Mouse (Mus musculus) kidney, adult 2 months (tissue): Measurements from ENCODE around the gene Spc24. TPM values are rescaled to one million over a fixed set of nuclear protein-coding genes. Genes with fewer than 3 reads are reported as not detected.

Experiments
- DNase-seq: peaks from one replicate; pipeline ENCODE4 v3.0.0; 2021
- H3K27ac ChIP-seq: fragments of 200-500 bp; 2 replicates; pipeline ENCODE4 v1.5.1; 2012; ENCODE audit warnings: low read depth, low read length, control low read depth, inconsistent platforms; ENCODE audit not compliant: insufficient read depth
- H3K27me3 ChIP-seq: fragments of 200-500 bp; replicated peaks from 2 replicates; pipeline ENCODE4 v1.6.1; 2012; ENCODE audit warnings: mild to moderate bottlenecking, moderate library complexity, low read length, inconsistent platforms; ENCODE audit not compliant: control insufficient read depth, insufficient read depth
- H3K36me3 ChIP-seq: fragments of 200-500 bp; 2 replicates; pipeline ENCODE4 v1.6.1; 2012; ENCODE audit warnings: mild to moderate bottlenecking, moderate library complexity, low read length, inconsistent platforms; ENCODE audit not compliant: control insufficient read depth, insufficient read depth
- H3K4me1 ChIP-seq: fragments of 200-500 bp; 2 replicates; pipeline ENCODE4 v1.6.1; 2011; ENCODE audit warnings: low read length; ENCODE audit not compliant: control insufficient read depth, insufficient read depth
- H3K4me3 ChIP-seq: fragments of 200-500 bp; 2 replicates; pipeline ENCODE4 v1.5.1; 2011; ENCODE audit warnings: mild to moderate bottlenecking, low read depth, low read length, control low read depth; ENCODE audit not compliant: insufficient read depth
- CTCF ChIP-seq: fragments of 200-500 bp; conservative IDR thresholded peaks from 2 replicates; pipeline ENCODE4 v1.5.1; 2011; ENCODE audit warnings: low read depth, mild to moderate bottlenecking, control low read depth, low read length, moderate library complexity, mixed read lengths; ENCODE audit not compliant: insufficient read depth, insufficient read length
- POLR2A ChIP-seq: fragments of 200-500 bp; IDR thresholded peaks from one replicate; pipeline ENCODE4 v1.6.1; 2011; ENCODE audit warnings: low read depth, low read length, control low read depth
- WGBS: fragments of 180-500 bp; shearing (Covaris S2); methylation state at CpG from one replicate; pipeline ENCODE4 v1.1.7; 2018; 5-methylcytosine and 5-hydroxymethylcytosine counted together
- polyA plus RNA-seq: library from polyadenylated mRNA; depleted of rRNA; stranded (reverse); fragments of >200 nt; gene quantifications from 2 replicates; pipeline ENCODE4 v1.2.3, GENCODE M21; 2012

The Spc24 gene
- polyA plus RNA-seq, 1 experiment, result 6.0 TPM

DNA sequence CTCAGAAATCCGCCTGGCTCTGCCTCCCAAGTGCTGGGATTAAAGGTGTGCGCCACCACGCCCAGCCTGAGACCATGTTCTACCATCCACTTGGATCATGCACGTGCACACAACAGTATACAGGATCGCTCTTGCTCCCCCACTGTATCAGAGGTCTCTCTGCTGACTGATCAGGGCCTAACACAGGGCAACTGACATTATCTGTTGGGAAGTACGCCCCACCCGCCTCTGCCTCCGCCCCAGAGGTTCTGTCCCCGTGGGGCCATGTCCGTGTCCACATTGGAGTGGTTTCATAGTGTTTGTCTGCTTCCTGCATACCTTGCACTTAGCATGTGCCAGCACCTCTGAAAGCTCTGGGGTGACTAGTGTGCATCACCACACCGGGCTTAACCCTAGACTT, 18.6 kb downstream of the Spc24 start:
- Histone ChIP-seq H3K27ac (no peak overlapping the region), H3K27me3 (no peaks in the 10 kb centered on the region), H3K4me1 (0 out of 2 replicates have a peak, but pooled peaks cover 3% of the 10 kb centered on the region), H3K36me3 (no peaks in the 10 kb centered on the region; the same call in none of the 2 replicates), H3K4me3 (no peak overlapping the region)
- no peak for DNase-seq
- TF ChIP-seq POLR2A (no peak), CTCF (no peak)
- WGBS, result 95% methylated on average over 11 of the region's 11 CpGs

DNA sequence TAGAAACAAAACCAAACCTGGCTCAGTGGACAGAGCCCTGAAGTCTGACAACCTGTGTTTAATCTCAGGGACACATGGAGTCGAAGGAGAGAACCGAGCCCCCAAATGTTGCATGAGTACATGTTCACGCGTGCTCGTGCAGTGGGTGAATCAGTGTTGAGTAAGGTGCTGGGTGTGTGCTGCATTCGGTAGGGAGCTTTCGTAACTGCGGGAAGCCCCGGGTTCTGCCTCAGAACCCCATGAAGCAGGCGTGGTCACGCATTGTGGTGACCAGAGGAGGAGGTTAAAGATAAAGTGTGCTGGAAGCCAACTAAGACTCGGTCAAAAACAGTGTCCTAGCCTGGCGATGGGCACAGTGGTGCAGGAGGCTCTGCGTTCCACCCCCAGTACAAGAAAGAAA, 19.7 kb downstream of the Spc24 start:
- TF ChIP-seq CTCF, result no peak
- no peak for TF ChIP-seq POLR2A
- DNase-seq, result no peak
- no peaks in the 10 kb centered on the region; the same call in none of the 2 replicates for H3K36me3 ChIP-seq

DNA sequence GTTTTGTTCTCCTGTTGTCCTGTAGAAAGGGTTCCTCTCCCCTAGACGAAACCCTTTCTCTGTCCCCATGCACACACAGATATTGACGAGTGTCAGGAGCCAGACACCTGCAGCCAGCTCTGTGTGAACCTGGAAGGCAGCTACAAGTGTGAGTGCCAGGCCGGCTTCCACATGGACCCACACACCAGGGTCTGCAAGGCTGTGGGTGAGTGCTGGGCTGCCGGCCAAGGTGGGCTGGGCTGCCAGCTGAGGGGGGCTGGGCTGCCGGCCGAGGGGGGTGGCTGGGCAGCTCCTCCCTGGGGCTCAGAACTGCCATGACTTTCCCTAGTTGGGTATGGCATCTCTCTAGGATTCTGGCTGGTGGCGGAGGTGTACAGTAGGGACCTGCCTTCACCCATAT, 21.3 kb downstream of the Spc24 start:
- no peaks in the 10 kb centered on the region for H3K27me3 ChIP-seq
- H3K27ac ChIP-seq, result no peak overlapping the region
- no peaks in the 10 kb centered on the region; the same call in none of the 2 replicates for H3K36me3 ChIP-seq
- TF ChIP-seq POLR2A (no peak), CTCF (no peak)
- DNase-seq, result no peak
- H3K4me3 ChIP-seq, result no peak overlapping the region
- WGBS, result 92% methylated on average over 7 of the region's 7 CpGs
- peaks cover 7% of the 10 kb centered on the region; the same call in 1 of the 2 replicates for H3K4me1 ChIP-seq

More for the DNA sequence above, 19.7 kb downstream of the Spc24 start:
- Histone ChIP-seq H3K27me3 (no peaks in the 10 kb centered on the region), H3K4me3 (no peak overlapping the region), H3K27ac (no peak overlapping the region), H3K4me1 (peaks cover 7% of the 10 kb centered on the region; the same call in 1 of the 2 replicates)
- 96% methylated on average over 14 of the region's 14 CpGs for WGBS

DNA sequence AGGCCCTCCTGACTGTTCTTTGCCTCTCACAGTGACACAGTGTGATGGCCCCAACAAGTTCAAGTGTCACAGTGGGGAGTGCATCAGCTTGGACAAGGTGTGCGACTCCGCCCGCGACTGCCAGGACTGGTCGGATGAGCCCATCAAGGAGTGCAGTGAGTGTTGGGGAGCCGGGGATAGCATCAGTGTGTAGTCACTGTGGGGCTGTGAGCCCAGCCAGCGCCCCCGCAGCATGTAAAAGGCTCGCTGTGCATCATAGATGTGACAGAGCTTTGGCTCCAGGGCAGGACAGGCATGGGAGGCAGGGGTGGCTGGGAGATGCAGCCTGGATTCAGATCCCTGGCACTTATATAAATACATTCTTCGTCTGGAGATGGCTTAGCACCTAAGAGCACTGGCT, 22.9 kb downstream of the Spc24 start:
- H3K4me3 ChIP-seq, result no peak overlapping the region
- no peak overlapping the region; the same call in 1 of the 2 replicates for H3K27ac ChIP-seq
- no peaks in the 10 kb centered on the region; the same call in none of the 2 replicates for H3K36me3 ChIP-seq
- WGBS, result 94% methylated on average over 10 of the region's 10 CpGs
- TF ChIP-seq CTCF, result no peak
- H3K27me3 ChIP-seq, result no peaks in the 10 kb centered on the region
- H3K4me1 ChIP-seq, result peaks cover 7% of the 10 kb centered on the region; the same call in 1 of the 2 replicates
- no peak for DNase-seq

DNA sequence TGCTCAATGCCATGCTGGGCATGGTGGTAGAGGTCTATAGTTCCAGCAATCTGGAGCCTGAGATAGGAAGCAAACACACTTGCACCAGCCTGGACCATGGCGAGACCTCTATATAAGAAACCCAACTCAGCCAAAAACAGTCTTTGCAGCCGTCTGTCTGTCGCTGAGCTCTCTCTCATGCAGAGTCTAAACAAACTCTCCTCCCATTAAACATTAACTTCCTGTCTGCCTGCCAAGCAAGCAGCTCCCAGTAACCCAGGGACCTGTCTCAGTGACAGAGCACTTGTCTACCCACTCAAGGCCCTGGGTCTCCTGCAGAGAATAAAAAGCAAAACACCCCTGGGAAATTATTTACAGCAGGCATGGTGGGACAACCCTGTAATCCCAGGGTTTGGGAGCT, 23.5 kb downstream of the Spc24 start:
- WGBS, result 24% methylated on average over 3 of the region's 3 CpGs
- H3K27ac ChIP-seq, result peak overlapping the region; percentile 95; the same call in 1 of the 2 replicates
- no peak for TF ChIP-seq CTCF
- TF ChIP-seq POLR2A, result no peak
- no peak overlapping the region for H3K4me3 ChIP-seq
- H3K36me3 ChIP-seq, result no peaks in the 10 kb centered on the region; the same call in none of the 2 replicates
- H3K4me1 ChIP-seq, result peaks cover 7% of the 10 kb centered on the region; the same call in 1 of the 2 replicates
- no peaks in the 10 kb centered on the region for H3K27me3 ChIP-seq
- DNase-seq, result peak; percentile 91

DNA sequence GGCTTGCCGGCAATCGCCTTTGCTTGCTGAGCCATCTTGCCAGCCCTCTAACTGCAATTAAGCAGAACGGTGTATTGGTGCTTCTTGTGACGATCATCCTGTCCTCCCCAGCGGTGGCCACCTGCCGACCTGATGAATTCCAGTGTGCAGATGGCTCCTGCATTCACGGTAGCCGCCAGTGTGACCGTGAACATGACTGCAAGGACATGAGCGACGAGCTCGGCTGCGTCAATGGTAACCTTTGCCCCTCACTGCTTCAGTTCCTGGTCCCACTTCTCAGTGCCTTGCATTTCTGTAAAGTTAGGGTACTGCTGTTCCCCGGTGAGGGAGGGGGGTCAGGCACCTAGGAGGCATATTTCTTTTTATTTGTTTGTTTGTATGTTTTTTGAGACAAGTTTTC, 25.0 kb downstream of the Spc24 start:
- Histone ChIP-seq H3K27me3 (no peaks in the 10 kb centered on the region), H3K36me3 (no peaks in the 10 kb centered on the region; the same call in none of the 2 replicates), H3K4me1 (peaks cover 7% of the 10 kb centered on the region; the same call in 1 of the 2 replicates), H3K27ac (no peak overlapping the region), H3K4me3 (no peak overlapping the region)
- no peak for TF ChIP-seq CTCF
- no peak for TF ChIP-seq POLR2A
- 65% methylated on average over 14 of the region's 14 CpGs for whole genome bisulfite sequencing
- peak; percentile 44 for DNase-seq

- H3K36me3 ChIP-seq, result no peaks in the 10 kb centered on the region; the same call in none of the 2 replicates
- no peaks in the 10 kb centered on the region for H3K27me3 ChIP-seq
- H3K27ac ChIP-seq, result no peak overlapping the region
- H3K4me1 ChIP-seq, result peaks cover 7% of the 10 kb centered on the region; the same call in 1 of the 2 replicates
- H3K4me3 ChIP-seq, result no peak overlapping the region
- WGBS, result 97% methylated on average over 7 of the region's 7 CpGs
- no peak for DNase-seq
- TF ChIP-seq POLR2A (no peak), CTCF (no peak)
Measured at GRCm38 (mm10) chr9:21733989-21734388, 26.1 kb downstream of the Spc24 start.
